Mouse (Mus musculus): ENCODE measurements around the gene Tbc1d19.

Tbc1d19 gene

DNA sequence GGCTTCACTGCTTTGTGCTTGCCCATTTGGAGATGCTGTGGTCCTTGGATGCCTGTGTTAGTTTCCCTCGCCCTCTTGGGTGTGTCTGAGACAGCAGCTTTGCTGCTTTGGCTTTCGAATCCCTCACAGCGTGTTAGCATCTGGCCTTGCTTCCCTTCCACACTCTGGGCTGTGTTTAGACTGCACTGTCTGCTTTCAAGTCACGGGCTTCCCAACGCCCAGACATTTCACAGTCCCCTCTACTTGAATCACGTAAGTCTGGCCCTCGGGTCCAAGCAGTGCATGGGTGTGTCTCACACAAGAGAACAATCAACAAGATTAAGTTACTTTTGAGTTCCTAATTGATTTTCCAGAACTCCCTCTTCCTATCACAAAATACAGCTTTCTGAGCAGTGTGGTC is 140.8 kb downstream of the Tbc1d19 start:
- no peak for DNase-seq (ENCODE audit: low spot score in 2 of 2)

DNA sequence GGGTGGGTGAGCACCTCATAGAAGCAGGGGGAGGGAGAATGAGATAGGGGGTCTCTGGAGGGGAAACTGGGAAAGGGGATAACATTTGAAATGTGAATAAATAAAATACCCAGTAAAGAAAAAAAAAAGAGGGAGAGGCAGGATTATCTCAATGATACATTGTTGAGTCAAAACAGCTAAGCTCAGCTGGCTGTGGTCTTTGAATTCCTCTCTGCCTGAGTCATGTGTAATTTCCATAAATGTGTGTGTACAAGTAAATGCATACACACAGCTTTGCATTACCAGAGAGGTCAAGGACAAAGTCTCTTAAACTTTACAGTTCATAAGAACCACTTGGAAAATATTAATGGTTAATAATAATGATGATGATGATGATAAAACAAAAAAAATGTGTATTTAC is 143.8 kb downstream of the Tbc1d19 start:
- no peak for DNase-seq (ENCODE audit: low spot score in 2 of 2)

All from spleen, postnatal 14 days (tissue).